Mouse (Mus musculus) cerebellum, adult 9-10 months (tissue): ENCODE results near the gene Ccdc124.

Experiments
- DNase-seq: peaks from one replicate; pipeline ENCODE4 v3.0.0; 2022

Gene Ccdc124

GRCm38 (mm10) chr8:70894771-70895545 is 21.2 kb upstream of the Ccdc124 start:
- no peak for DNase-seq

- DNase-seq, result no peak
Measured at GRCm38 (mm10) chr8:70894385-70894720, 20.6 kb upstream of the Ccdc124 start.

- peak; percentile 73 for DNase-seq
Measured at GRCm38 (mm10) chr8:70893656-70894384, 20.1 kb upstream of the Ccdc124 start.

GRCm38 (mm10) chr8:70892896-70893655 is 19.3 kb upstream of the Ccdc124 start:
- no peak for DNase-seq

GRCm38 (mm10) chr8:70892022-70892895 is 18.5 kb upstream of the Ccdc124 start, which contains the start of gene Slc5a5:
TSS of gene Slc5a5 (minus strand) at chr8:70892757.
- DNase-seq, result no peak

- DNase-seq, result no peak
Measured at GRCm38 (mm10) chr8:70891356-70891755, 17.6 kb upstream of the Ccdc124 start.

DNA sequence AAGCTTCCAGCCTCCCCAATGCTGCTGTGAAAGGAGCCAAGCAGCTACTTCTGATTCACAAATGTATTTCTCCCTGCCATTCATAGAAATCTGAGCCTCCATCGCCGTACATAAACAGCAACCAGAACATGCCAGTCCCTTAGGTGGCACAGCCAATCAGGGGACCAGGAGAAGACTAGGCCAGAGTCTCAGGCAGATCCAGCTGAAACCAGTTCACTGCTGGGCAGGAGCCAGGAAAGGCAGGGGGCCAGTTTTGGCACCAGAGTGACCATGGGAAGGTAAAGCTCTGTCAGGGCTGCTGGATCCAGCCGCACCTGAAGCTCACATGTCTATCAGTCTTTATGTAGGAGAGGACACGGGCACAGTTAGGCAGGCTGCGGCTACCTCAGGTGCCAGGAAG is 16.9 kb upstream of the Ccdc124 start:
- DNase-seq, result no peak

- no peak for DNase-seq
Measured at GRCm38 (mm10) chr8:70887669-70888068, 13.9 kb upstream of the Ccdc124 start.

DNA sequence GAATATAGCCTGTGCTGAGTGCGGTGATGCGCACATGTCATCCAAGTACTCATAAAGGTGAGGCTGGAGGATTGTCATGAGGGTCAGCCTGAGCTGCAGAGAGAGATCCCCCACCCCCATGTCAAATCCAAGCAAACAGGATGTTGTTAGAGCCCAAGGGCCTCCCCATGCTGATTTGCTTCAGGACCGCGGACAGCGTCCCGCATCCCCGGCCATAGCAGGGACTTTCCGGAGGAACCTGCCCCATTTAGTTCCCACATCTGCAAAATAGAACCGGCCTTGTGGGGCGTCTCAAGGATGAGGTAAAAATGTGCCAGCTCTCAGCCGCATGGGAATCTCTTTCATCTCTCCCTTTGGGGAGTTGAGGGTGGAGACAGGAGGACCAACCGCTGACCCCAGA is 11.9 kb upstream of the Ccdc124 start:
- DNase-seq, result no peak

DNA sequence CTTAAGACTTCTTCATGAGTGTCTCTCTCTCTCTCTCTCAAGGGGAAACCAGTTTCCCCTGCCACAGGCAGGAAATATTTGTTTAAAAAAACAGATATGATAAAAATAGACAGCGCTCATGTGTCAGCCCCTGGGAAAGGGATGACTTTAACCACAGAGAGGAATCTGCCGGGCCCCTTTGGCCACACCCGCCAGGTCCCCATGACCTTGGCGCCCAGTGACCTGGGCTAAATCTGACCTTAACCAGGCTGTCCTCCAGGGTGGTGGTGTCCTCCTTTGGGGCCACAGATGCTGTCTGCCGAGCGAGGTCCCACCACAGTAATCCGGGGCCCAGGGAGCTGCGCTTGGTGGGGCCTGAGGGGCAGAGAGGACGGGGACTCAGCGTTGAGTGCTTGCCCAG is 10.9 kb upstream of the Ccdc124 start:
- no peak for DNase-seq

DNA sequence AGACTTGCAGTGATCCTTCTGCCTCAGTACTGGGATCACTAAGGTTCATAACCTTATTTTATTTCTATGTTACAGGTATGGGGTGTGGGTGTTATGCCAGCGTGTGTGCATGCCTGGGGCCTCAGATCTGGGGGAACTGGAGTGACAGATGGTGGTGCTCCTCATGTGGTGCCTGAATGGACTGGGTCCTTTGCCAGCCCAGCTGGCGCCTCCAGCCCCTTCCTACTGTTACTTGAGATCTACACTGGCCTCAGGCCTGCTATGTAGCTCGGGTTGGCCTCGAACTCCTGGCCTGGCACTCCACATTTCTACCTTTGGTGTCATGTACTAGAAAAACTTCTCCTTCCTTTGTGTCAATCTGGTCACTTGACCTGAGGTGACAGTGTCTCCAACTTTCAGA is 10.5 kb upstream of the Ccdc124 start:
- peak; percentile 63 for DNase-seq

GRCm38 (mm10) chr8:70880546-70880945 is 6.8 kb upstream of the Ccdc124 start:
- no peak for DNase-seq

DNA sequence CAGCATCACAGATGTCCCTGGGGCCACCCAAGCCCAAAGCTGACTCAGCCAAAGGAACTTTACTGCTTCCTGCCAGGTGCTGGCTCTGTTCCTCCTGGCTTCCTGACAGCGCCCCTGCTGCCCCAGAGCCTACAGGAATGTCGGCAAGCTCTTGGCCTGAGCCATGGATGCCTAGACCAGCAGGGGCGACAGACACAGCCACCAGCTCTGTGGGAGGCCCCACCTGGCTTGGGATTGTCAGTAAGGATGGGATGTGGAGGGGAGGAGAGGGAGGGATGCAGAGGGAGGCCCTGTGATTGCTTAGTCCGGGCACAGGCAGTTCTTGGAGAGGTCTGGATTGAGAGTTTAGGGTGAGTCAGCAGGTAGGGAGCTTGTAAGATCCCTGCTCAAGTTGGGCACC is 6.4 kb upstream of the Ccdc124 start:
- DNase-seq, result peak; percentile 96

- DNase-seq, result peak; percentile 77
Measured at GRCm38 (mm10) chr8:70879500-70879899, 5.8 kb upstream of the Ccdc124 start.

DNA sequence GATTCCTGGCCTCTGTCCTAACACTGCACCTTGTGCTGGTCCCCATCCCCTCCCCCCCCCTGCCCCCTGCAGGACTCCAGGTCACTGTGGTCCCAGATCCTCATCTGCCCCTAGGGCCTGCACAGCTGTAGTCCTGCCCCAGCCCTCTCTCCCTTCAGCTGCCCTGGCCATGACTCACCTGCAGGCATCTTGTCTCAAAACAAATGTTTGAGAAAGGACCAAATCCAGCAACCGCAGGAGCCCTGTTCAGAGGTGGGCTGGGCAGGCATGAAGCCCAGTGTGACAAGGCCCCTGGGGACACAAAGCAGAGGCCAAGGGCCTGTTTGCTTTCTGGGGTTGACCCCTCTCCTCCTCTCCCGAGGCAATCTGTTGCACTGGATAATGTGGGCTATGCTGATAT is 4.4 kb upstream of the Ccdc124 start:
- no peak for DNase-seq

- no peak for DNase-seq
Measured at GRCm38 (mm10) chr8:70876382-70876781, 2.6 kb upstream of the Ccdc124 start.

- no peak for DNase-seq
Measured at GRCm38 (mm10) chr8:70874441-70874840, 706 bp upstream of the Ccdc124 start.

DNA sequence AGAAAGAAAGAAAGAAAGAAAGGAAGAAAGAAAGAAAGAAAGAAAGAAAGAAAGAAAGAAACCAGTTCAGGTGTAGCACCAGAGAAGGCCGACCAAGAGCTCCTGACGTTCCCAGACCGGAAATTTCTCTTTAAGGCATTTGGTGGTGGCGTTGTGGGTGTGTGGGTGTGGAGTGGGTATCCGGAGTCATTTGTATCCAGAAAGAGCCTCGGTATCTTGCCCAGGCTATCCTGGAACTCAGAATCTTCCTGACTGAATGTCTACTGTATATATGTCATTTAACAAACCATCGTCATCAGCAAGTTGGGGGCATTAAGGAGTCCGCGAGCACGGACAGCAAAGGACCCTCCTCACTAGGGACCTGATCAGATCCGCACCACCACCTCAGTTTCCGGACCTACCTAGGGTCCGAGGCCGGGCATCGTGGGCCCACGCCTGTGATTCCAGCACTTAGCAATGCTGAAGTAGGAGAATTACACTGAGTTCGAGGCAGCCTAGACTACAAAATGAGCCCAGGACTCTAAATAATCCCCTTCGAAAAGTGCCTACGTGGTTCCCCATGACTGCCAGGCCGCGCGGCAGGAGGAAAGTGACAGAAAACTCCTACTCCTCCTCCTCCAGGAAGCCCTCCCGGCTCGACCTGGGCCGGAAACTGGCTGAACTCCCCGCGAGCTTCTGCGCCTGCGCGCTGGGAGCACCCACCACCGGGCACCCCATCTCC is 932 bp downstream of the Ccdc124 start:
- no peak for DNase-seq

GRCm38 (mm10) chr8:70871195-70871807 is 2.4 kb downstream of the Ccdc124 start:
- DNase-seq, result peak; percentile 43

DNA sequence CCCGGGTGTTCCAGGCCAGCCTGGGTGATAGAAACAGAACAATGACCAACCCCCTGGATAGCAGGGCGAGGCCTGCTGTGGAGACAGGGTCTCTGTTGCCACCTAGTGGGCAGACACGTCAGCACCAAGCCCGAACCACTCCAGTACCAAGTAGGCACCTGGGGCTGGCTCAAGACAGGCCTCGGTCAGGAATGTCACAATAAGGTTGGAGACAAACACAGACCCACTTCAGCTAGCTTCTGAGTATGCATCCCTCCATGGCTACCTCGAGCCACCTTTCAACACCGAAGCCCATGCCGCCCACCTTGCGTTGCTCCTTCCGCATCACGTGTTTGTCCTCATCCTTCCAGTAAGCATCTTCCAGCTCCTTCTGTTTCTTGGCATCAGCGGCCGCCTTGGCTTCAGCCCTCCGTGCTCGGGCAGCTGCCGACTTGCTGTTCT is 4.1 kb downstream of the Ccdc124 start:
- DNase-seq, result peak; percentile 75

DNA sequence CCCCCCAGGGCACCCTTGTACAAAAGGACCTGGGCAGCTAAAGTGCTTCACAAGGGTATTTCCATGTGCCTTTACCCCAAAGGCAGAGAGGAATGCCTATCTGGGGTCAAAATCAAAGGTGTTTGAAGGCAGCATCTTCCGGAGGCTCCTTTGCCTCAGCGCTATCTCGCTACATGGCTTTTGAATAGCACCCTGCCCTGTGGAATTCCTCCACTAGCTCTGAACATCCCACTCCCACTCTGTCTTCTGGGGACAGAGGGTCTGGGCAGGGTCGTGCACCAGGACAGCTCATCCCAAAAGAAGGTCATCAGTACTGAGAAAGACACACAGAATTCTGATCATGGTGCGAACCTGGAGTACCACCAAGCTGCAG is 4.5 kb downstream of the Ccdc124 start:
- no peak for DNase-seq
